Mouse (Mus musculus) stomach, embryonic 16.5 days (tissue): Measurements from ENCODE around the gene Gm4305. TPM values are rescaled to one million over a fixed set of nuclear protein-coding genes. Genes with fewer than 3 reads are reported as not detected.
"Not testable (repeated sequence)": the region's sequence is repeated elsewhere in the genome, so short reads cannot be mapped to it uniquely, and the experiment has no call there.

Source experiments
- ATAC-seq: fragments of 200-750 bp; cut with Nextera tagmentation; 2 replicates; pipeline ENCODE4 v1.8.0; 2017; ENCODE audit warnings: moderate number of reproducible peaks, moderate TSS enrichment; ENCODE audit not compliant: insufficient read depth, low FRiP score
- H3K27ac ChIP-seq: fragments of 300-500 bp; sonication (generic); 2 replicates; pipeline ENCODE4 v1.5.1; 2014; ENCODE audit warnings: low read length
- H3K27me3 ChIP-seq: fragments of 300-500 bp; sonication (generic); 2 replicates; pipeline ENCODE4 v1.6.1; 2014; ENCODE audit warnings: low read length, control low read depth, mixed read lengths; ENCODE audit not compliant: control insufficient read depth, insufficient read depth
- H3K36me3 ChIP-seq: fragments of 300-500 bp; sonication (generic); 2 replicates; pipeline ENCODE4 v1.6.1; 2014; ENCODE audit warnings: low read length; ENCODE audit not compliant: control insufficient read depth, insufficient read depth
- H3K4me1 ChIP-seq: fragments of 300-500 bp; sonication (generic); 2 replicates; pipeline ENCODE4 v1.6.1; 2014; ENCODE audit warnings: low read length, control low read depth, mixed read lengths; ENCODE audit not compliant: control insufficient read depth, insufficient read depth
- H3K4me2 ChIP-seq: fragments of 300-500 bp; sonication (generic); 2 replicates; pipeline ENCODE4 v1.6.1; 2014; ENCODE audit warnings: low read depth, low read length, mixed read lengths
- H3K4me3 ChIP-seq: fragments of 300-500 bp; sonication (generic); replicated peaks from 2 replicates; pipeline ENCODE4 v1.5.1; 2014; ENCODE audit warnings: mild to moderate bottlenecking, low read length
- H3K9ac ChIP-seq: fragments of 300-500 bp; sonication (generic); 2 replicates; pipeline ENCODE4 v1.6.1; 2014; ENCODE audit warnings: low read length
- H3K9me3 ChIP-seq: fragments of 300-500 bp; sonication (generic); replicated peaks from 2 replicates; pipeline ENCODE4 v1.6.1; 2016; ENCODE audit warnings: low read length, control low read depth; ENCODE audit not compliant: control insufficient read depth
- WGBS: fragments of 180-500 bp; shearing (Covaris S2); extraction: QIAGEN DNeasy Blood & Tissue Kit; methylation state at CpG from one replicate; pipeline ENCODE4 v1.1.7; 2014; 5-methylcytosine and 5-hydroxymethylcytosine counted together
- polyA plus RNA-seq: library from polyadenylated mRNA; unstranded; fragments of >200 nt; fragmentation: Nextera tagmentation; extraction: Ambion mirVana; gene quantifications from 2 replicates; pipeline ENCODE4 v1.2.1, GENCODE M21; 2015

Gm4305 gene
- not detected in 2 replicates for polyA plus RNA-seq

- H3K4me1 ChIP-seq, H3K4me3 ChIP-seq, H3K9ac ChIP-seq, H3K27me3 ChIP-seq, H3K27ac ChIP-seq, H3K36me3 ChIP-seq, ATAC-seq, H3K9me3 ChIP-seq, H3K4me2 ChIP-seq: not testable (repeated sequence)
- WGBS, result no CpG with 5 or more reads among the region's 3 CpGs
Observed at GRCm38 (mm10) chr10:100350793-100351192, at the start of gene Gm4305. Gm4305 (plus strand) TSS chr10:100351093.

DNA sequence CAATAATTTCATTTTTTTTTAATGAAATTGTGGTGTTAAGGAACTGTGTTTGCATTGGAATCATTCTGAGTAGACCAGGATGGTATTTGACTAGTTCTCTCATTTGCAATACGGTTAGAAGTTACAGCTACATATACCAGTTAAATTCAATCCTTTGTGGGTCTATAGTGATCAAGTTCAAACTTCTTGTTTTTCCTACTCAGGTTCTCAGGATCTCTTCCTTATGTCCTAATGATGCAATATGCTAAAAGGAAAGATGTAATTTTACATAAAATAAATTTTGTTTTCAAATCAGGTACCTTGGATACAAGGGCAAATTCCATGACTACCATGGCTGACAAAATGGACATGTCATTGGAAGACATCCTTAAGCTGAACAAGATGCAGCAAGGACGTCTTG lies 15.5 kb upstream of the Gm4305 start, which contains the start of gene Gm4301:
TSS of gene Gm4301 (plus strand) at position 301 of the 400 bp plus-strand sequence.
- not testable (repeated sequence) for H3K4me3 ChIP-seq, H3K4me2 ChIP-seq, H3K9ac ChIP-seq, ATAC-seq, H3K27ac ChIP-seq, H3K9me3 ChIP-seq, H3K36me3 ChIP-seq, H3K27me3 ChIP-seq, H3K4me1 ChIP-seq
- no CpG with 5 or more reads among the region's 2 CpGs for WGBS

- not testable (repeated sequence) for H3K27me3 ChIP-seq, H3K9ac ChIP-seq, H3K4me3 ChIP-seq, ATAC-seq, H3K9me3 ChIP-seq, H3K27ac ChIP-seq, H3K36me3 ChIP-seq, H3K4me2 ChIP-seq, H3K4me1 ChIP-seq
- no CpG with 5 or more reads among the region's 3 CpGs for WGBS
Observed at GRCm38 (mm10) chr10:100340536-100340935, 10.4 kb upstream of the Gm4305 start, which contains the start of gene Gm4302. Gm4302 (plus strand) TSS chr10:100340836.

DNA sequence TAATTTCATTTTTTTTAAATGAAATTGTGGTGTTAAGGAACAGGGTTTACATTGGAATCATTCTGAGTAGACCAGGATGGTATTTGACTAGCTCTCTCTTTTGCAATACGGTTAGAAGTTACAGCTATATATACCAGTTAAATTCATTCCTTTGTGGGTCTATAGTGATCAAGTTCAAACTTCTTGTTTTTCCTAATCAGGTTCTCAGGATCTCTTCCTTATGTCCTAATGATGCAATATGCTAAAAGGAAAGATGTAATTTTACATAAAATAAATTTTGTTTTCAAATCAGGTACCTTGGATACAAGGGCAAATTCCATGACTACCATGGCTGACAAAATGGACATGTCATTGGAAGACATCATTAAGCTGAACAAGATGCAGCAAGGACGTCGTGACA lies 5.2 kb upstream of the Gm4305 start, which contains the start of gene Gm4303:
TSS of gene Gm4303 (plus strand) at position 301 of the 400 bp plus-strand sequence.
- no CpG with 5 or more reads among the region's 3 CpGs for WGBS

GRCm38 (mm10) chr10:100356841-100357240 lies 5.9 kb downstream of the Gm4305 start:
- not testable (repeated sequence) for H3K4me1 ChIP-seq
- WGBS, result 50% methylated on average over 2 of the region's 2 CpGs

More for the DNA sequence above, 5.2 kb upstream of the Gm4305 start, which contains the start of gene Gm4303:
- H3K4me1 ChIP-seq, H3K27me3 ChIP-seq, H3K9me3 ChIP-seq, H3K36me3 ChIP-seq, H3K9ac ChIP-seq, ATAC-seq, H3K27ac ChIP-seq, H3K4me3 ChIP-seq, H3K4me2 ChIP-seq: not testable (repeated sequence)

GRCm38 (mm10) chr10:100361038-100361437 lies 10.1 kb downstream of the Gm4305 start, which contains the start of gene Gm4307:
Gm4307 (plus strand) TSS chr10:100361338.
- ATAC-seq, H3K36me3 ChIP-seq, H3K9ac ChIP-seq, H3K27me3 ChIP-seq, H3K4me2 ChIP-seq, H3K27ac ChIP-seq, H3K4me3 ChIP-seq, H3K4me1 ChIP-seq, H3K9me3 ChIP-seq: not testable (repeated sequence)
- no CpG with 5 or more reads among the region's 3 CpGs for WGBS

More at GRCm38 (mm10) chr10:100356841-100357240, 5.9 kb downstream of the Gm4305 start:
- not testable (repeated sequence) for H3K9ac ChIP-seq, H3K4me2 ChIP-seq, H3K36me3 ChIP-seq, ATAC-seq, H3K4me3 ChIP-seq, H3K27ac ChIP-seq, H3K27me3 ChIP-seq, H3K9me3 ChIP-seq

DNA sequence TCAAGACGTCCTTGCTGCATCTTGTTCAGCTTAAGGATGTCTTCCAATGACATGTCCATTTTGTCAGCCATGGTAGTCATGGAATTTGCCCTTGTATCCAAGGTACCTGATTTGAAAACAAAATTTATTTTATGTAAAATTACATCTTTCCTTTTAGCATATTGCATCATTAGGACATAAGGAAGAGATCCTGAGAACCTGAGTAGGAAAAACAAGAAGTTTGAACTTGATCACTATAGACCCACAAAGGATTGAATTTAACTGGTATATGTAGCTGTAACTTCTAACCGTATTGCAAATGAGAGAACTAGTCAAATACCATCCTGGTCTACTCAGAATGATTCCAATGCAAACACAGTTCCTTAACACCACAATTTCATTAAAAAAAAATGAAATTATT lies 31.6 kb downstream of the Gm4305 start, which contains the start of gene Gm4312:
TSS of gene Gm4312 (minus strand) at position 101 of the 400 bp plus-strand sequence.
- not testable (repeated sequence) for H3K9ac ChIP-seq, H3K36me3 ChIP-seq, H3K4me1 ChIP-seq, ATAC-seq, H3K4me2 ChIP-seq, H3K4me3 ChIP-seq, H3K27me3 ChIP-seq, H3K27ac ChIP-seq, H3K9me3 ChIP-seq
- no CpG with 5 or more reads among the region's 2 CpGs for WGBS

Other genes with a start within 250 kb of the Gm4305 start
- not detected in 2 replicates for gene Gm4301, start 15.4 kb upstream of the Gm4305 start, polyA plus RNA-seq
- not detected in 2 replicates for gene Gm4302, start 10.3 kb upstream of the Gm4305 start, polyA plus RNA-seq
- gene Gm4303, start 5.1 kb upstream of the Gm4305 start, polyA plus RNA-seq, result not detected in 2 replicates
- gene Gm4307, start 10.2 kb downstream of the Gm4305 start, polyA plus RNA-seq, result not detected in 2 replicates
- not detected in 2 replicates for gene Gm4312, start 31.5 kb downstream of the Gm4305 start, polyA plus RNA-seq
- gene Tmtc3, start 136.3 kb downstream of the Gm4305 start, polyA plus RNA-seq, result 22.2 and 23.5 TPM in 2 replicates
- 4.0 and 4.8 TPM in 2 replicates for gene Cep290, start 136.5 kb downstream of the Gm4305 start, polyA plus RNA-seq
- gene 4930430F08Rik, start 239.3 kb downstream of the Gm4305 start, polyA plus RNA-seq, result 7.2 and 7.9 TPM in 2 replicates
- gene 1700017N19Rik, start 239.4 kb downstream of the Gm4305 start, polyA plus RNA-seq, result not detected in 2 replicates